Mouse (Mus musculus): ENCODE measurements around the gene Cd59a. TPM values are rescaled to one million over a fixed set of nuclear protein-coding genes. Genes with fewer than 3 reads are reported as not detected.

Cd59a gene
- polyA plus RNA-seq, 1 experiment from 2014 or later: 55.8 TPM

DNA sequence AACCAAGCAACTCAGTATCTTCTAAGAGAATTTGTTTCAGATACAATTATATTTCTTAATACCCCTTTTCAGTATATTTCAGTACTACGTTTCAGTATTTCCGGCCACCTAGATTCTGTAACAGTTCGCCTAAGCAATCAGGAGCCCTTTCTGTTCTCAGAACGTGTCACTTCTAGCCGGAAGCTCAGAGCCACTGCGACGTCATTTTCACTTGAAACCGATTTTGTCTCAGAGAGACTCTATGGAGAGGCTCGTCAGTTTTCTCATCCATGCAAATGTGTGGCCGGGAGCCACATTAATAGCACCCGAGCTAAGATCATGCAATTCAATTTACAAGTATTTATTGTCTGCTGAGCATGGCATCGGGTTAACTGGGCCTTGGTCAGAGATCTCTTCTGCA, 48.4 kb downstream of the Cd59a start:
- no peak overlapping the region for H3K4me3 ChIP-seq
- H3K4me1 ChIP-seq (replicated peaks): no peaks in the 10 kb centered on the region
- H3K27ac ChIP-seq: no peak overlapping the region
- no peak overlapping the region for H3K9ac ChIP-seq
- no peak for ATAC-seq (replicated peaks; ENCODE audit: insufficient number of reproducible peaks, insufficient read depth, low FRiP score, low read depth)
- H3K9me3 ChIP-seq (replicated peaks): no peaks in the 10 kb centered on the region
- no peaks in the 10 kb centered on the region for H3K27me3 ChIP-seq
- no peak overlapping the region for H3K4me2 ChIP-seq
- 86% methylated on average over 12 of the region's 12 CpGs for WGBS
- no peaks in the 10 kb centered on the region for H3K36me3 ChIP-seq

DNA sequence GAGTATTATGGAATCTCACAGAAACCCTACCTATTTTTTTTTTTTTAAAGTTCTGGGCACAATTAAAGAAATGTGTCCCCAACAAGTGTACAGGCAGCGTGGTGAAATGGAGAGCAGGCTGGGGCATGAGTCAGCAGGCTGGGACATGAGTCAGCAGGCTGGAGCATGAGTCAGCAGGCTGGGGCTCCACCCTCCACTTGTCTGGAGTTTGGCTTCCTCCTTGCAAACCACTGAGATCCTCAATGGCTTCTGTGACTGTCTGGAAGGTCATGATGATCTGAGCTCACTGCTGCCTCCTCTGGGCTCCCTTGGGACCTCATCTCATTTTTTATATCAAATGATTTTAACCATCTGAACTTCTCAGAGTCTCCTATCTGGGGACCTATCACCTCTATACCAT, 50.4 kb downstream of the Cd59a start:
- WGBS: 68% methylated on average over 1 of the region's 1 CpGs
- ATAC-seq (replicated peaks; ENCODE audit: insufficient number of reproducible peaks, insufficient read depth, low FRiP score, low read depth): no peak

DNA sequence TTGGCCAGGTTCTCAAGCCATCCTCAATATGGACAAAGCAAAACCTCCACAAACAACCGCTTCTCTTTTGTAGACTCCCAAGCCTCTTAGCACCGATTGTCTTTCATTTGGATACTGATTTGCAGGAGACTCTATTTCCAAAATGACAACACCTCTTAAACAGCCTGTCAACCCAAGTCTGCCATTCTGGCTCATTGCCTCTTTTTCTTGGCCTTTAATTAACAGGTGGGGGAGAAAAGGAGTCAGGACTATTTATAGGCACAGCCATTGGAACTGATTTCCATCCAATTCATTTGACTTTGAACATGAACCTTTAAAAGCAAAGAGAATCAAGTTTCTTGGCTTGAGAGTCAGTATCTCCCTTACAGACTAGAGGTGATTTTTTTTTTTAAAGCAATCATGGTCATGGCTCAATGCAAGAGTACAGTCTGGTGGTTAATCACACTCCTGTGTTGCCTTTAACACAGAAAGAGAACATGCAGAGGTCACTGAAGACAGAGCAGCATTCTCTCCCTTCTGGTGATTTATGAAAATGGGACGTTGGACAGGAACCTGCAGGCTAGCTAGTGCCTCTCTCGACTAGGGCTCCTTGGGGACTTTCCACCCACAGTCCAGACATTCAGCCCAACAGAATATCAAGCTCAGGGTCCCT, 52.4 kb downstream of the Cd59a start:
- ATAC-seq (replicated peaks; ENCODE audit: insufficient number of reproducible peaks, insufficient read depth, low FRiP score, low read depth): no peak
- Histone ChIP-seq H3K4me1 (replicated peaks) (no peaks in the 10 kb centered on the region), H3K9me3 (replicated peaks) (no peaks in the 10 kb centered on the region), H3K36me3 (no peaks in the 10 kb centered on the region), H3K4me2 (no peak overlapping the region), H3K4me3 (no peak overlapping the region), H3K9ac (no peak overlapping the region), H3K27ac (no peak overlapping the region), H3K27me3 (no peaks in the 10 kb centered on the region)
- WGBS: 57% methylated on average over 4 of the region's 4 CpGs

More for the DNA sequence above, 50.4 kb downstream of the Cd59a start:
- Histone ChIP-seq H3K36me3 (no peaks in the 10 kb centered on the region), H3K9me3 (replicated peaks) (no peaks in the 10 kb centered on the region), H3K4me1 (replicated peaks) (no peaks in the 10 kb centered on the region), H3K9ac (no peak overlapping the region), H3K27me3 (no peaks in the 10 kb centered on the region), H3K4me3 (no peak overlapping the region), H3K4me2 (no peak overlapping the region), H3K27ac (no peak overlapping the region)

DNA sequence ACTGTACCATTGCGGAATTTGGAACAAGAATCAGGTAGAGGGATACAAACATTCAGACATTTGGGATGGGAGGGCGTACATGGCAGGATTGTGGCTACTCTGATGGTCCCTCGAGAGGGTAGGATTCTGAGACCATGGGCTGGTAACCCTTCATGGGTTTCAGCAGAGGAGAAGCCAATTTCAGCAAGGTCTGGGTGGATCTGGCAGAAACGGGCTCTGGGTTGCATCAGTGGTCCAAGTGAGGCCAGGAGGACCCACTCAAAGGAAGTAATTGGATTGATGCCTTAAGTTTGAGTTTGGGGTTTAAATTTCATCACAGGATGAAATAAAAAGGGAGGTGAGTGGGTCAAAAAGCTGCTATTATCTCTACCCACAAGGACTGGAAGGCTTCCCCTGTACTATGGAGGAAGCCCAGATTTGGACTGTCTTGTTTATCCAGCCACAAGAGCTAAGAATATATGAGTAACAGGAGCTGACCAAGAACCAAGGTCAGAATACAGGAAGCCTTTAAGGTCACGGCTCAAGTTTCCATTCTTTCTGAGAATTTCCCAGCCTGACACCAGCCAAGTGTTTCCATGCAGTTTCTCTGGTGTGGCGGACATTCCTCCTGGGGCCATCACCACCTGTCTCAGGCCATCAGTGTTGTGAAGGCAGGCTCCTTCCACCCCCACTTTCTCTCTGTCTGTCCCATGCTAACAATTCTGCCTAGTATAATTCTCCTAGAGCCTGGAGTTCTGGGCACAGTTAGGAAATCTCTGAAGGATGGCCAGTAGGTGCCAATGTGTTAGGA, 55.2 kb downstream of the Cd59a start:
- Histone ChIP-seq H3K9me3 (replicated peaks) (no peaks in the 10 kb centered on the region), H3K4me3 (no peak overlapping the region), H3K27ac (no peak overlapping the region), H3K4me1 (replicated peaks) (no peaks in the 10 kb centered on the region), H3K36me3 (no peaks in the 10 kb centered on the region), H3K4me2 (no peak overlapping the region), H3K27me3 (no peaks in the 10 kb centered on the region), H3K9ac (no peak overlapping the region)
- WGBS: 73% methylated on average over 6 of the region's 6 CpGs
- 0 out of 2 replicates have a peak, but pooled peaks have one; percentile 28 for ATAC-seq (replicated peaks; ENCODE audit: insufficient number of reproducible peaks, insufficient read depth, low FRiP score, low read depth)

DNA sequence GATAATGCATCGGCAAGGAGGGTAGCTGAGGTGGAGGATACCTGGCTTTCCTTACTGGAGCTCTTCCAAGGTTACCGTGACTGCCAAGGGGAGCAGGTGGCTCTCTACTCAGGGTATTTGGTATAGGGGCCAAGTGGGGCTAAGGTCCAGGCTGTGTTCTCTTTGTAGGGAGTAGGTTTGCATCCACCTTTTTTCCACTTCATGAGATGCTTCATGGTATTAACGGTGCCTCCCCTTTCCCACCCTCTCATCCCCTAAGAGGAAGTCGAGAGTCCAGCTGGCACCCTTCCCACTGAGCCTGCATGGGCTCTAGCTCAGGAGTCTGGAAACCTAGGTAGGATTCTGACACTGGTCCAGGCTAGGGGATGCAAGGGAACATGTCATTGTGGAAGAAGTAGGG, 57.7 kb downstream of the Cd59a start:
- H3K27me3 ChIP-seq: no peaks in the 10 kb centered on the region
- no peaks in the 10 kb centered on the region for H3K4me1 ChIP-seq (replicated peaks)
- no peak overlapping the region for H3K4me2 ChIP-seq
- 0 out of 2 replicates have a peak, but pooled peaks have one; percentile 31 for ATAC-seq (replicated peaks; ENCODE audit: insufficient number of reproducible peaks, insufficient read depth, low FRiP score, low read depth)
- H3K4me3 ChIP-seq: no peak overlapping the region
- H3K9ac ChIP-seq: no peak overlapping the region
- no peak overlapping the region for H3K27ac ChIP-seq
- no peaks in the 10 kb centered on the region for H3K9me3 ChIP-seq (replicated peaks)
- 61% methylated on average over 4 of the region's 4 CpGs for WGBS
- H3K36me3 ChIP-seq: no peaks in the 10 kb centered on the region

- no peak for ATAC-seq (replicated peaks; ENCODE audit: insufficient number of reproducible peaks, insufficient read depth, low FRiP score, low read depth)
- Histone ChIP-seq H3K4me3 (no peak overlapping the region), H3K4me2 (no peak overlapping the region), H3K9me3 (replicated peaks) (no peaks in the 10 kb centered on the region), H3K36me3 (no peaks in the 10 kb centered on the region), H3K27me3 (no peaks in the 10 kb centered on the region), H3K27ac (no peak overlapping the region), H3K4me1 (replicated peaks) (no peaks in the 10 kb centered on the region), H3K9ac (no peak overlapping the region)
- WGBS: 75% methylated on average over 3 of the region's 3 CpGs
Observed at GRCm38 (mm10) chr2:104153876-104154275, 58.3 kb downstream of the Cd59a start.

GRCm38 (mm10) chr2:104157831-104158230, 62.2 kb downstream of the Cd59a start:
- no peak for ATAC-seq (replicated peaks; ENCODE audit: insufficient number of reproducible peaks, insufficient read depth, low FRiP score, low read depth)
- 79% methylated on average over 4 of the region's 4 CpGs for WGBS
- H3K4me1 ChIP-seq (replicated peaks): no peaks in the 10 kb centered on the region
- H3K9me3 ChIP-seq (replicated peaks): no peaks in the 10 kb centered on the region
- H3K36me3 ChIP-seq: no peaks in the 10 kb centered on the region
- no peak overlapping the region for H3K9ac ChIP-seq
- no peak overlapping the region for H3K27ac ChIP-seq
- H3K4me2 ChIP-seq: no peak overlapping the region
- no peak overlapping the region for H3K4me3 ChIP-seq
- H3K27me3 ChIP-seq: no peaks in the 10 kb centered on the region

- H3K27me3 ChIP-seq: no peaks in the 10 kb centered on the region
- no peak overlapping the region for H3K27ac ChIP-seq
- H3K4me1 ChIP-seq (replicated peaks): no peaks in the 10 kb centered on the region
- no peak overlapping the region for H3K4me3 ChIP-seq
- ATAC-seq (replicated peaks; ENCODE audit: insufficient number of reproducible peaks, insufficient read depth, low FRiP score, low read depth): no peak
- WGBS: 72% methylated on average over 7 of the region's 7 CpGs
- no peak overlapping the region for H3K4me2 ChIP-seq
- H3K36me3 ChIP-seq: no peaks in the 10 kb centered on the region
- no peaks in the 10 kb centered on the region for H3K9me3 ChIP-seq (replicated peaks)
- no peak overlapping the region for H3K9ac ChIP-seq
Observed at GRCm38 (mm10) chr2:104163418-104163817, 67.8 kb downstream of the Cd59a start.

- Histone ChIP-seq H3K27ac (no peak overlapping the region), H3K4me1 (replicated peaks) (no peaks in the 10 kb centered on the region), H3K4me3 (no peak overlapping the region), H3K4me2 (no peak overlapping the region), H3K27me3 (no peaks in the 10 kb centered on the region), H3K9me3 (replicated peaks) (no peaks in the 10 kb centered on the region), H3K36me3 (no peaks in the 10 kb centered on the region), H3K9ac (no peak overlapping the region)
- ATAC-seq (replicated peaks; ENCODE audit: insufficient number of reproducible peaks, insufficient read depth, low FRiP score, low read depth): no peak
- WGBS: 83% methylated on average over 4 of the region's 4 CpGs
Observed at GRCm38 (mm10) chr2:104163978-104164487, 68.4 kb downstream of the Cd59a start.
